Mouse (Mus musculus) liver, embryonic 11.5 days (tissue): ENCODE data around the gene Sez6l2. TPM values are rescaled to one million over a fixed set of nuclear protein-coding genes. Genes with fewer than 3 reads are reported as not detected.

Source experiments
- ATAC-seq: fragments of 200-750 bp; cut with Nextera tagmentation; replicated peaks from 2 replicates; pipeline ENCODE4 v1.8.0; 2017; ENCODE audit warnings: moderate number of reproducible peaks, mild to moderate bottlenecking, moderate TSS enrichment, moderate library complexity; ENCODE audit not compliant: low FRiP score
- DNase-seq: peaks from one replicate; pipeline ENCODE4 v3.0.0-alpha.2; 2017; ENCODE audit warnings: low spot score
- H3K27ac ChIP-seq: fragments of 300-500 bp; sonication (generic); 2 replicates; pipeline ENCODE4 v1.5.1; 2014; ENCODE audit warnings: mild to moderate bottlenecking, low read depth, low read length, control low read depth
- H3K27me3 ChIP-seq: fragments of 300-500 bp; sonication (generic); replicated peaks from 2 replicates; pipeline ENCODE4 v1.6.1; 2014; ENCODE audit warnings: low read length, mixed read lengths; ENCODE audit not compliant: control insufficient read depth, insufficient read depth
- H3K36me3 ChIP-seq: fragments of 300-500 bp; sonication (generic); 2 replicates; pipeline ENCODE4 v1.6.1; 2014; ENCODE audit warnings: mild to moderate bottlenecking, low read length, moderate library complexity, mixed read lengths; ENCODE audit not compliant: control insufficient read depth, insufficient read depth
- H3K4me1 ChIP-seq: fragments of 300-500 bp; sonication (generic); replicated peaks from 2 replicates; pipeline ENCODE4 v1.6.1; 2014; ENCODE audit warnings: low read length, mixed read lengths; ENCODE audit not compliant: control insufficient read depth, insufficient read depth
- H3K4me2 ChIP-seq: fragments of 300-500 bp; sonication (generic); 2 replicates; pipeline ENCODE4 v1.6.1; 2014; ENCODE audit warnings: mild to moderate bottlenecking, control low read depth, moderate library complexity
- H3K4me3 ChIP-seq: fragments of 300-500 bp; sonication (generic); 2 replicates; pipeline ENCODE4 v1.5.1; 2014; ENCODE audit warnings: low read depth, low read length, control low read depth
- H3K9ac ChIP-seq: fragments of 300-500 bp; sonication (generic); 2 replicates; pipeline ENCODE4 v1.6.1; 2014; ENCODE audit warnings: low read depth, low read length, control low read depth
- H3K9me3 ChIP-seq: fragments of 300-500 bp; sonication (generic); 2 replicates; pipeline ENCODE4 v1.6.1; 2016; ENCODE audit warnings: low read length, inconsistent platforms, mixed read lengths; ENCODE audit not compliant: control insufficient read depth
- WGBS: fragments of 180-500 bp; shearing (Covaris S2); extraction: QIAGEN DNeasy Blood & Tissue Kit; methylation state at CpG from one replicate; pipeline ENCODE4 v1.1.7; 2014; 5-methylcytosine and 5-hydroxymethylcytosine counted together
- polyA plus RNA-seq: library from polyadenylated mRNA; unstranded; fragments of >200 nt; fragmentation: Nextera tagmentation; extraction: Ambion mirVana; gene quantifications from 2 replicates; pipeline ENCODE4 v1.2.1, GENCODE M21; 2014

The Sez6l2 gene
- polyA plus RNA-seq, 1 experiment from 2014 or later = 0.27 TPM

GRCm38 (mm10) chr7:126982054-126982453, 31.7 kb downstream of the Sez6l2 start:
- peaks cover 20% of the 10 kb centered on the region for H3K36me3 ChIP-seq
- ATAC-seq (no peak), DNase-seq (no peak)
- no peaks in the 10 kb centered on the region for H3K9me3 ChIP-seq
- H3K9ac ChIP-seq = no peak overlapping the region
- WGBS = 57% methylated on average over 4 of the region's 4 CpGs
- peaks cover 11% of the 10 kb centered on the region; the same call in 1 of the 2 replicates for H3K4me1 ChIP-seq
- H3K27ac ChIP-seq = no peak overlapping the region
- no peak overlapping the region for H3K4me2 ChIP-seq
- no peaks in the 10 kb centered on the region for H3K27me3 ChIP-seq
- H3K4me3 ChIP-seq = no peak overlapping the region

GRCm38 (mm10) chr7:126983113-126983512, 32.8 kb downstream of the Sez6l2 start:
- H3K36me3 ChIP-seq = peaks cover 17% of the 10 kb centered on the region
- WGBS = 82% methylated on average over 7 of the region's 7 CpGs
- H3K27me3 ChIP-seq = no peaks in the 10 kb centered on the region
- ATAC-seq (no peak), DNase-seq (no peak)
- no peaks in the 10 kb centered on the region for H3K9me3 ChIP-seq
- no peak overlapping the region for H3K27ac ChIP-seq
- H3K4me3 ChIP-seq = no peak overlapping the region
- H3K9ac ChIP-seq = no peak overlapping the region
- H3K4me2 ChIP-seq = no peak overlapping the region
- H3K4me1 ChIP-seq = 0 out of 2 replicates have a peak, but pooled peaks cover 2% of the 10 kb centered on the region

- Histone ChIP-seq H3K9ac (no peak overlapping the region), H3K27ac (no peak overlapping the region), H3K27me3 (no peaks in the 10 kb centered on the region), H3K36me3 (peaks cover 3% of the 10 kb centered on the region), H3K4me1 (no peaks in the 10 kb centered on the region), H3K4me2 (no peak overlapping the region), H3K9me3 (no peaks in the 10 kb centered on the region), H3K4me3 (no peak overlapping the region)
- WGBS = 55% methylated on average over 10 of the region's 10 CpGs
- ATAC-seq = no peak
- DNase-seq = no peak
Observed at GRCm38 (mm10) chr7:126984667-126985444, 34.5 kb downstream of the Sez6l2 start.

- no peak for DNase-seq
- Histone ChIP-seq H3K4me1 (no peaks in the 10 kb centered on the region), H3K27ac (no peak overlapping the region), H3K27me3 (no peaks in the 10 kb centered on the region), H3K9ac (no peak overlapping the region), H3K4me2 (no peak overlapping the region), H3K4me3 (no peak overlapping the region), H3K36me3 (no peaks in the 10 kb centered on the region), H3K9me3 (no peaks in the 10 kb centered on the region)
- 50% methylated on average over 9 of the region's 9 CpGs for WGBS
- no peak for ATAC-seq
Observed at GRCm38 (mm10) chr7:126986319-126986718, 36.0 kb downstream of the Sez6l2 start.

- no peak overlapping the region for H3K4me3 ChIP-seq
- no peak overlapping the region for H3K27ac ChIP-seq
- H3K9me3 ChIP-seq = no peaks in the 10 kb centered on the region
- no peak overlapping the region for H3K9ac ChIP-seq
- 73% methylated on average over 8 of the region's 8 CpGs for WGBS
- DNase-seq (no peak), ATAC-seq (no peak)
- no peaks in the 10 kb centered on the region for H3K4me1 ChIP-seq
- H3K4me2 ChIP-seq = no peak overlapping the region
- no peaks in the 10 kb centered on the region for H3K36me3 ChIP-seq
- no peaks in the 10 kb centered on the region; the same call in 1 of the 2 replicates for H3K27me3 ChIP-seq
Observed at GRCm38 (mm10) chr7:126988816-126989215, 38.5 kb downstream of the Sez6l2 start.

GRCm38 (mm10) chr7:126996449-126996848, 46.1 kb downstream of the Sez6l2 start:
- 71% methylated on average over 4 of the region's 4 CpGs for WGBS
- no peak for DNase-seq
- Histone ChIP-seq H3K4me1 (no peaks in the 10 kb centered on the region), H3K27ac (no peak overlapping the region), H3K27me3 (no peaks in the 10 kb centered on the region; the same call in 1 of the 2 replicates), H3K9ac (no peak overlapping the region), H3K9me3 (no peaks in the 10 kb centered on the region), H3K4me3 (no peak overlapping the region), H3K36me3 (no peaks in the 10 kb centered on the region), H3K4me2 (no peak overlapping the region)
- no peak for ATAC-seq

GRCm38 (mm10) chr7:126999568-126999967, 49.2 kb downstream of the Sez6l2 start:
- Histone ChIP-seq H3K27me3 (no peaks in the 10 kb centered on the region), H3K9ac (no peak overlapping the region), H3K9me3 (no peaks in the 10 kb centered on the region), H3K4me3 (no peak overlapping the region), H3K4me2 (no peak overlapping the region), H3K27ac (no peak overlapping the region), H3K36me3 (no peaks in the 10 kb centered on the region), H3K4me1 (no peaks in the 10 kb centered on the region)
- DNase-seq (no peak), ATAC-seq (no peak)
- 61% methylated on average over 10 of the region's 10 CpGs for WGBS

- Histone ChIP-seq H3K4me1 (peaks cover 5% of the 10 kb centered on the region), H3K9me3 (no peaks in the 10 kb centered on the region), H3K36me3 (no peaks in the 10 kb centered on the region), H3K27ac (no peak overlapping the region), H3K4me2 (no peak overlapping the region), H3K9ac (no peak overlapping the region), H3K4me3 (no peak overlapping the region), H3K27me3 (no peaks in the 10 kb centered on the region)
- WGBS = 82% methylated on average over 5 of the region's 5 CpGs
- DNase-seq = no peak
- ATAC-seq = no peak
Observed at GRCm38 (mm10) chr7:127003620-127004019, 53.3 kb downstream of the Sez6l2 start.
